Mouse (Mus musculus) stomach, embryonic 15.5 days (tissue): ENCODE measurements at regions not wholly inside any gene's neighbourhood (a gene's known extent, or its start where the extent isn't known, plus 50 kb on each side); places are given as distances from the start of the nearest gene placed in this dataset.
"Not testable (repeated sequence)": the region's sequence is repeated elsewhere in the genome, so short reads cannot be mapped to it uniquely, and the experiment has no call there.

Experiments
- ATAC-seq: fragments of 200-750 bp; cut with Nextera tagmentation; 2 replicates; pipeline ENCODE4 v1.8.0; 2017; ENCODE audit warnings: low read depth, moderate number of reproducible peaks, moderate TSS enrichment; ENCODE audit not compliant: insufficient read depth, low FRiP score
- H3K27ac ChIP-seq: fragments of 300-500 bp; sonication (generic); 2 replicates; pipeline ENCODE4 v1.5.1; 2015; ENCODE audit warnings: mild to moderate bottlenecking, inconsistent platforms
- H3K27me3 ChIP-seq: fragments of 300-500 bp; sonication (generic); replicated peaks from 2 replicates; pipeline ENCODE4 v1.6.1; 2015; ENCODE audit warnings: inconsistent platforms
- H3K36me3 ChIP-seq: fragments of 300-500 bp; sonication (generic); 2 replicates; pipeline ENCODE4 v1.6.1; 2015; ENCODE audit warnings: inconsistent platforms
- H3K4me1 ChIP-seq: fragments of 300-500 bp; sonication (generic); 2 replicates; pipeline ENCODE4 v1.6.1; 2015; ENCODE audit warnings: inconsistent platforms
- H3K4me2 ChIP-seq: fragments of 300-500 bp; sonication (generic); 2 replicates; pipeline ENCODE4 v1.6.1; 2015; ENCODE audit warnings: mild to moderate bottlenecking, inconsistent platforms
- H3K4me3 ChIP-seq: fragments of 300-500 bp; sonication (generic); replicated peaks from 2 replicates; pipeline ENCODE4 v1.5.1; 2015; ENCODE audit warnings: inconsistent platforms
- H3K9ac ChIP-seq: fragments of 300-500 bp; sonication (generic); 2 replicates; pipeline ENCODE4 v1.6.1; 2015; ENCODE audit warnings: inconsistent platforms
- H3K9me3 ChIP-seq: fragments of 300-500 bp; sonication (generic); 2 replicates; pipeline ENCODE4 v1.6.1; 2016; ENCODE audit warnings: inconsistent platforms
- WGBS: fragments of 180-500 bp; shearing (Covaris S2); methylation state at CpG from one replicate; pipeline ENCODE4 v1.1.7; 2015; 5-methylcytosine and 5-hydroxymethylcytosine counted together

DNA sequence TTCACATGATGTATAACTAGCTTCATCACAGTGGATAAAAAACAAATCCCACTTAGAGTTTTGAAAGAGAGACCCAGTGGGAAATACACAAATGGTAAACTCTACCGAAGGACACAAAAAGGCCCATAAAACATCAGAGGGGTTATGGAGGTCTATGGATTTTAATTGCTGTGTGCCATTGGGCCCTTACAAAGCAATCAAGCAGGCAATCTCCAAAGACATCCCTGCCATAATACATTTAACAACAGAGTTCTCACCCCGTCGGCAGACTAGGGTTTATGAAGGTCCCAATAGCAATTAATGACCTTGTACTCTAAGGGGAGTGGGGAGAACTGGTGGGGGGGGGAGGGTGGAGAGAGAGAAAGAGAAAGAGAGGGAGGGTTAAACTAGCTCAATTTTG is 448.0 kb downstream of the Anxa1 start:
- no peak for ATAC-seq
- no peak overlapping the region for H3K4me3 ChIP-seq
- H3K4me2 ChIP-seq: no peak overlapping the region
- H3K9me3 ChIP-seq: no peaks in the 10 kb centered on the region
- WGBS: 82% methylated on average over 3 of the region's 3 CpGs
- no peaks in the 10 kb centered on the region for H3K4me1 ChIP-seq
- no peak overlapping the region for H3K9ac ChIP-seq
- H3K27me3 ChIP-seq: no peaks in the 10 kb centered on the region
- no peaks in the 10 kb centered on the region for H3K36me3 ChIP-seq
- H3K27ac ChIP-seq: no peak overlapping the region

DNA sequence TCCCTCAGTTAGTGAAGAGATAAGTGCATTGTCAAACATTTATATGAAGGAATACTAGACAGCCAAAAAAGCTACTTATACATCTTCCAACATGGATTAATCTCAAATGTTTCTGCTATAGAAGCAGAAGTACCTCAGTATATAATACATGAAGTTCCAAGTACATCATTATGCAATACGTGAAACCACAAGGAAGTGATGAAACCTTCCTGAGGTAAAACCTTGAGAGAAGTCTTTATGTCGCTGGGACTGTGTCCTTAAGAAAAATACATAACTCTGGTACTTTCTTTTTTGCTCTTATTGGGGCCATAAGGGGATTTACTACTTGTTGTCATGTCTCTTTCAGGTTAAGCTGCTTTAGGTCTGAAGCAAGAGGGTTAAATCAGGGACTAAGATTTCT is 469.6 kb downstream of the Anxa1 start:
- Histone ChIP-seq H3K4me3 (no peak overlapping the region), H3K9me3 (no peaks in the 10 kb centered on the region), H3K27ac (no peak overlapping the region), H3K4me2 (no peak overlapping the region), H3K27me3 (no peaks in the 10 kb centered on the region), H3K36me3 (no peaks in the 10 kb centered on the region), H3K4me1 (no peaks in the 10 kb centered on the region), H3K9ac (no peak overlapping the region)
- 75% methylated on average over 2 of the region's 2 CpGs for WGBS
- ATAC-seq: no peak

DNA sequence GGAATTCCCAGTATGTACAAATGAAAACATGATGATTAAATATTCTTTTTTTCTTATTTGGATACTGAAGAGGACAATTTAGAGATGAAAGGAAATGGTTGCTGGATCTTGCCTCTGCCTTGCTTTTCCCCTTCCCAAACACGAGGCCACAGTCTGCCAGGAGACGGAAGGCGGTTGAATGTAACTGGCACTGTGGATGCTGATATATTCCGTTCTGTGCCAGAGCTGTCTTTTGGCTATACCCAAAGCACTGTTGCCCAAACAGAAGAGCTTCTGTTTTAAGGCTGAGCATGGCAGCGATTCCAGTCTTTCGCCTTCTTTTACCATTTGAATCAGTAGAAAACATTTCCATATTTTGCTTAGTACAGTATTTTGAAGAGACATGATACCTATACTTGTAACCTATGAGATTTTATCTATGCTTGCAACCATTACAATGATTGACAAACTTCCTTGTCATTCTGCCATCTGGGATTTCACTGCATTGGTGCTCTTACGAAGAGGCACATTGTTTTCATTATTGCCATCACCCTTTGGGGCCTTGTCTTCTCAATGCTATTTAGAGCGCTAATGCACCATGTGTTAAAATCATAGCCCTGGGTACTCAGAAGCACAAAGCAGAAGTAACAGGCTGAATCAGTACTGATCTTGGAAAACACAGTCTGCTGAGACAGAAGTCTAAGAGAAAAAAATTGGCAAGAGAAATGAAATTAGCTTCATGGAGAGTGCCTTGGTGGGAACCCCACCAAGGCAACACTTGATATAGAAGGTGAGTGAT is 504.6 kb downstream of the Anxa1 start:
- Histone ChIP-seq H3K27me3 (no peaks in the 10 kb centered on the region), H3K9ac (no peak overlapping the region), H3K4me3 (no peak overlapping the region), H3K27ac (no peak overlapping the region), H3K36me3 (no peaks in the 10 kb centered on the region), H3K9me3 (no peaks in the 10 kb centered on the region), H3K4me2 (no peak overlapping the region), H3K4me1 (no peaks in the 10 kb centered on the region)
- 84% methylated on average over 8 of the region's 8 CpGs for WGBS
- no peak for ATAC-seq

DNA sequence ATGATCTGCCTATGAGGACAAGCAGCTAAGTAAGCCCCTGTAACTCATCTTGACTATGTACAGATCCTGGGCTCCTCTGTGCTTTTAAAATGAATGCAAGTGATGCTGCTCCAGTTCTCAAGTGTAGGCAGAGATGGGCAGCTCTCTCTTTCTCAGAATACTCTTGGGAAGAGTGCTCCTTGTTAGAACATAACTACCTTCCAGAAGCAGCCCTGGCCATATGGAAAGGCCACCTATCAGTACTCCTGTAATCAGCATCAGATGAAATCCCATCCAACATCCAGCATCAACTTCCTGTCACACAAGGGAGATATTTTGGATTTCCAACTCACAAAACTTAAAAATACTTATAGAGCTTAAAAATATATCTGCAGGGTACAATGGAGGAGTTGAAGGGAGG is 509.8 kb downstream of the Anxa1 start:
- H3K4me3 ChIP-seq: no peak overlapping the region
- H3K4me2 ChIP-seq: no peak overlapping the region
- H3K9ac ChIP-seq: no peak overlapping the region
- no peaks in the 10 kb centered on the region for H3K9me3 ChIP-seq
- no peak overlapping the region for H3K27ac ChIP-seq
- no peaks in the 10 kb centered on the region for H3K4me1 ChIP-seq
- H3K27me3 ChIP-seq: no peaks in the 10 kb centered on the region
- no peak for ATAC-seq
- no peaks in the 10 kb centered on the region for H3K36me3 ChIP-seq

- H3K36me3 ChIP-seq: no peaks in the 10 kb centered on the region
- H3K9me3 ChIP-seq: no peaks in the 10 kb centered on the region
- no peak overlapping the region for H3K4me3 ChIP-seq
- H3K4me2 ChIP-seq: no peak overlapping the region
- H3K27me3 ChIP-seq: no peaks in the 10 kb centered on the region
- H3K27ac ChIP-seq: no peak overlapping the region
- 53% methylated on average over 4 of the region's 4 CpGs for WGBS
- no peaks in the 10 kb centered on the region for H3K4me1 ChIP-seq
- ATAC-seq: no peak
- H3K9ac ChIP-seq: no peak overlapping the region
These were observed 542.6 kb downstream of the Anxa1 start for GRCm38 (mm10) chr19:19848152-19848551.

- ATAC-seq: no peak
These were observed 582.8 kb downstream of the Anxa1 start for GRCm38 (mm10) chr19:19807992-19808391.

GRCm38 (mm10) chr19:19793835-19794234 is 596.9 kb downstream of the Anxa1 start:
- no peak overlapping the region for H3K9ac ChIP-seq
- H3K9me3 ChIP-seq: no peaks in the 10 kb centered on the region
- H3K4me3 ChIP-seq: no peak overlapping the region
- no peaks in the 10 kb centered on the region for H3K4me1 ChIP-seq
- H3K4me2 ChIP-seq: no peak overlapping the region
- no peaks in the 10 kb centered on the region for H3K27me3 ChIP-seq
- 56% methylated on average over 2 of the region's 2 CpGs for WGBS
- H3K36me3 ChIP-seq: no peaks in the 10 kb centered on the region
- peak; percentile 60 for ATAC-seq
- no peak overlapping the region for H3K27ac ChIP-seq

More at GRCm38 (mm10) chr19:19807992-19808391, 582.8 kb downstream of the Anxa1 start:
- H3K4me2 ChIP-seq: no peak overlapping the region
- no peak overlapping the region for H3K4me3 ChIP-seq
- H3K9ac ChIP-seq: no peak overlapping the region
- no peaks in the 10 kb centered on the region for H3K4me1 ChIP-seq
- H3K9me3 ChIP-seq: no peaks in the 10 kb centered on the region
- H3K27ac ChIP-seq: no peak overlapping the region
- WGBS: 73% methylated on average over 1 of the region's 1 CpGs
- H3K27me3 ChIP-seq: no peaks in the 10 kb centered on the region
- no peaks in the 10 kb centered on the region for H3K36me3 ChIP-seq

GRCm38 (mm10) chr19:19783507-19783906 is 607.2 kb downstream of the Anxa1 start:
- no peak for ATAC-seq
- no peak overlapping the region for H3K9ac ChIP-seq
- no peaks in the 10 kb centered on the region for H3K36me3 ChIP-seq
- no peak overlapping the region for H3K27ac ChIP-seq
- H3K4me1 ChIP-seq: no peaks in the 10 kb centered on the region
- H3K4me2 ChIP-seq: no peak overlapping the region
- H3K9me3 ChIP-seq: no peaks in the 10 kb centered on the region
- no peak overlapping the region for H3K4me3 ChIP-seq
- H3K27me3 ChIP-seq: no peaks in the 10 kb centered on the region

DNA sequence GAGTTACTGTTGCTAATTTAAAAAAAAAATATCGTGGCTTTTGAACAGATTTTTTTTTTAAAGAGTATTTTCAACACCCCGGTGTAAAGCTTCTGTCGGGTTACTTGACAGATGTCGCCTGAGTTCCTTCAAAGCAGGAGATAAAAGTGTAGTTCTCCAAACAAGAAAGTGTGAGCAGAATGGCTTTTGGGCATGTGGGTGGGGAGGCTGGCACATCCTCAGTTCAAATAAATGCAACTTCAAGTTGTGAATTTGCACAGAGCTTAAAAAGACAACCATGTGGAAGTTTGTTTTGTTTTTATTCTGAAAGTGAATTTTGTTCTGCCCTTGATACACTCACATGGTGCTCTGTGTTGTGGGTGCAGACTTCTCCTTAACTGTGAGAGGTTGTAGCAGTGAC is 612.9 kb downstream of the Anxa1 start:
- no peaks in the 10 kb centered on the region for H3K4me1 ChIP-seq
- H3K27me3 ChIP-seq: no peaks in the 10 kb centered on the region
- H3K9me3 ChIP-seq: no peaks in the 10 kb centered on the region
- no peak overlapping the region for H3K4me3 ChIP-seq
- H3K4me2 ChIP-seq: no peak overlapping the region
- H3K9ac ChIP-seq: no peak overlapping the region
- H3K36me3 ChIP-seq: no peaks in the 10 kb centered on the region
- no peak for ATAC-seq
- 21% methylated on average over 4 of the region's 4 CpGs for WGBS
- H3K27ac ChIP-seq: no peak overlapping the region

- no peaks in the 10 kb centered on the region for H3K4me1 ChIP-seq
- WGBS: 49% methylated on average over 1 of the region's 1 CpGs
- H3K36me3 ChIP-seq: no peaks in the 10 kb centered on the region
- H3K27me3 ChIP-seq: no peaks in the 10 kb centered on the region
- H3K9me3 ChIP-seq: no peaks in the 10 kb centered on the region
- H3K27ac ChIP-seq: no peak overlapping the region
- ATAC-seq: no peak
- H3K4me2 ChIP-seq: no peak overlapping the region
- H3K9ac ChIP-seq: no peak overlapping the region
- H3K4me3 ChIP-seq: no peak overlapping the region
These were observed 619.8 kb downstream of the Anxa1 start for GRCm38 (mm10) chr19:19770990-19771389.

- not testable (repeated sequence) for H3K4me3 ChIP-seq, H3K27me3 ChIP-seq, H3K9me3 ChIP-seq, H3K4me1 ChIP-seq, H3K4me2 ChIP-seq, H3K36me3 ChIP-seq, ATAC-seq, H3K27ac ChIP-seq, H3K9ac ChIP-seq
- WGBS: 85% methylated on average over 3 of the region's 3 CpGs
These were observed 639.1 kb upstream of the Rorb start for GRCm38 (mm10) chr19:19750069-19750599.

DNA sequence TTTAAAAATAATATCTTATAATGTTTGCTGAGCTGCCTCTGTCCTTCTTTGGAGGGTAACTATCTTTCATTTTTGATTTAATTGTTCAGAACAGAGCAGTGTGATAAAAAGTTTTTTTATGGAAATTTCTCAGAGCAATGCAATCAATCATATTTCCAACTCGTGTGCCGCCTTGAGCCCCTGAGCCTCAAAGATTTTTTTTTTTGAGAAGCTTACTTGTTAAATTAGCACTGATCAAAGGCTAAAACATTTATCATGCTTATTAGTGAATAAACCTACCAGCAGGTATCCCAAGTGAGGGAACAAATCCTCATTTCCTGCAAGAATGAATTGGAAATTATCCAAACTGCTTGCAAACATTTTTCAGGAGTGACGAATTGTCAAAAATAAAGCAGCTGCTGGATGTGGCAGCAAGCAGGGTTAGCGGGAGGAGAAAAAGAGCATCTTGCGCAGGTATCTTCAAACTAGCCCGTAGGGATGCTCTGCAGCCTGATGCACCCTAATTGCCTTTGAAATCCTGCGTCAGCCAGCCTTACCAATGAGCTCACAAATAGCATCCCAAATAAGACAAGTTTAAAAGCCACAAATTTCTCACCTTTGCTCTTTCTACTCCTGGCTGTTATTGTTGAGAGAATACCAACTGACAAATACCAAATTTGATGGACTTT is 637.0 kb upstream of the Rorb start:
- H3K27me3 ChIP-seq: no peaks in the 10 kb centered on the region
- 50% methylated on average over 7 of the region's 7 CpGs for WGBS
- H3K4me3 ChIP-seq: no peak overlapping the region
- no peak overlapping the region for H3K9ac ChIP-seq
- H3K36me3 ChIP-seq: no peaks in the 10 kb centered on the region
- H3K27ac ChIP-seq: no peak overlapping the region
- no peak for ATAC-seq
- no peak overlapping the region for H3K4me2 ChIP-seq
- H3K4me1 ChIP-seq: no peaks in the 10 kb centered on the region
- H3K9me3 ChIP-seq: no peaks in the 10 kb centered on the region
